Mouse (Mus musculus) neutrophil, adult 83 days (primary cell): Measurements from ENCODE around the gene Crabp2. TPM values are rescaled to one million over a fixed set of nuclear protein-coding genes. Genes with fewer than 3 reads are reported as not detected.

ENCODE experiments used
- total RNA-seq, 2 experiments: library from RNA; stranded (reverse); gene quantifications; one replicate each; pipeline ENCODE4 v1.2.4; 2023

The Crabp2 gene
- total RNA-seq = not detected

DNA sequence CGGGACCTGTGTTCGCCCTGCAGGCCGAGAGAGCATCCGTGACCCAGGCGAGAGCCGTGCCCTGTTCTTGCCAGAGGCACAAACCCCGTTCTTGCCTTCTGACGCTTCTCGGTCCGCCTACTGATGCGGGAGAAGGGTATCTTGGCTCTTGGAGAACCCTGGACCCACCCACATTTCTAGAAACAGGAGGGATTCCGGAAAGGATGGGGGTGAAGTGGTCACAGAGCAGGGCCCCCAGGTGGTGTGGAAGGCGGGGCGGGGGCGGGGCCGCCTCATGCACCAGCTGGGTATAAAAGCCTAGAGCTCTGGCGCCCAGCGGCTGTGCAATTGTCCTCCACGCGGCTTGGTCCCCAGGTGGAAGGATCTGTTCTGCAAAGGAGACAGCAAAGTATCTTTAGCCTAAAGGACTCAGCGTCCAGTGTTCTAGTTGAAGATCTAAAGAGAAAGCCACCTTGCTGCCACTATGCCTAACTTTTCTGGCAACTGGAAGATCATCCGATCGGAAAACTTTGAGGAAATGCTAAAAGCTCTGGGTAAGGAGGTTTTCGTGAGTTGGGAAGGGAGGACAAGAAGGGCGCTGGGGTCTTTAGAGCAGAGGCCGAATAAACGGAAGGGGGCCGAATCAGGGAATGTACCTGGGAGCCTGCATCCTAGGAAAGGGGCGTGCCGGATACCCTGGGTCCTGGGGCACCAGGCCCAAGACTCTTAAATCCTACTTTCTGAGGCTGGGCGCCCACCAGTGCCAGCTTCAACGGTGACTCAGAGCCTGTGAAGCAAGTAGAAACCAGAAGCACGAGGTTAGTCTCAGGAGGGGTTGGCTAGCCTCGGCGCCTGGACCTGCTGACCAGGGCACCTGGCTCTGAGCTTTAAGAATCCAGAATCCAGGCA, at the start of gene Crabp2:
Gene Crabp2, plus strand, starts transcription at position 289 of the 888 bp plus-strand sequence.

DNA sequence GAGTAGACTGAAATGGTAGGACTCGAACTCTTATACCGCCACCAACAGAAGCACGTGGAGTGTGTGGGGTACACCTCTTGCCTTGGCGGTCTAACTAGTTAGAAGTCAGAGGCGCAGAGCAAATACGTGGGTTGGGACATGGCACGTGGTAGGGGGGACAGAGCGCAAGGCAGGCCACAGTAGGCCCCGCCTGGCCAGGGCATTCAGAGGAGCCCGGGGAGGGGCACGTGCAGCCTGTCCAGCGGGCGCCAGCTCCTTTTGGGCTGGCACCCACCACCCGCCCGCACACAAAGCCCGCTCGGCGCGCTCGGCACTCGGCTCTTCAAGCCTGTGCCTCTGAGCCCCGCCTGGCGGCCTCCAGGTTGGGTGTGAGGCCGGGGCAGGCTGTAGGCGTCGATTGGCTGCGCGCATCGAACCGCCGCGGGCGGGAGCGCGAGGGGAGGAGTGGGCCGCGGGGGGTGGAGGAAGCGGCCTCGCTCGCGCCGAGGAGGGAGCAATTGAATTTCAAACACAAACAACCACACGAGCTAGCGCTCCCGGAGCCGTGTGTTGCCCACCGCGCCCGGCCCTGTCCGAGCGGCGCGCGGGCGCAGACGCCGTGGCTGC, 42.5 kb upstream of the Crabp2 start, which contains the start of gene Hdgf:
Gene Hdgf, plus strand, starts transcription at position 442 of the 606 bp plus-strand sequence.

DNA sequence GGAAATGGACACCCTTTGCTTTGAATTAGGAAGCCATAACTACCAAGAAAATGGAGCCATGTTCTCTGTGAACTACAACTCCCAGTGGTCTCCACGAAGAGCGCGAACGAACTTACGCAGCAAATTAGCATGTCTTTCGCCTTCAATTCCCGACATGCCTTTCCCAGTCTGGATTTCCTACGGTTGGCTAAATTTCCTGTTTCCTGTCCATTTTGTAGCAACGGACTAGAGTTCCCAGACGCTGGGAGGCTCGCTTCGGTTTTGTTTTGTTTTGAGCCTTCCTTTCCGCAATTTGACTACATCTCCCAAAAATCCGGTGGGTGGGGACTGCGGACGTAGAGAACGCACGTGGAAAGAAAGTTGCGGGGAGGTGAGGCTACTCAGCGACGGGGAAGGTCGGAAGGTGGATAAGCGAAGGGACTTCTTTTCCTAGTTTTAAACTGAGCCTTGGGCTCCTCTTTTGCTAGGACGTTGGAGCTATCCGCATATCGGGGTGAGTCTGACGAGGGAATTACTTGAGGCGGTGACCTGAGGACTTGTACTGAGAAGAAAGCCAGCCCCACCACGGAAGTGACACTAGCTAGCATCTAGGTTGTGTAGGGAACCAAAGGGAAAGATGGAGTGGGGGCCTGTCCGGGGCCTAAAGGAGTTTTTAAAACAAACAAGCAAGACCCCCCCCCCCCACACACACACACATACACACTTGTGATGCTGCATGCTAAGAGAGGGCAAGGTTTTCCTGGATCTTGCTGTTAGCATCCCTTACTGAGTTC, 28.9 kb upstream of the Crabp2 start, which contains the start of gene Mrpl24:
Gene Mrpl24, plus strand, starts transcription at position 171 of the 773 bp plus-strand sequence.

DNA sequence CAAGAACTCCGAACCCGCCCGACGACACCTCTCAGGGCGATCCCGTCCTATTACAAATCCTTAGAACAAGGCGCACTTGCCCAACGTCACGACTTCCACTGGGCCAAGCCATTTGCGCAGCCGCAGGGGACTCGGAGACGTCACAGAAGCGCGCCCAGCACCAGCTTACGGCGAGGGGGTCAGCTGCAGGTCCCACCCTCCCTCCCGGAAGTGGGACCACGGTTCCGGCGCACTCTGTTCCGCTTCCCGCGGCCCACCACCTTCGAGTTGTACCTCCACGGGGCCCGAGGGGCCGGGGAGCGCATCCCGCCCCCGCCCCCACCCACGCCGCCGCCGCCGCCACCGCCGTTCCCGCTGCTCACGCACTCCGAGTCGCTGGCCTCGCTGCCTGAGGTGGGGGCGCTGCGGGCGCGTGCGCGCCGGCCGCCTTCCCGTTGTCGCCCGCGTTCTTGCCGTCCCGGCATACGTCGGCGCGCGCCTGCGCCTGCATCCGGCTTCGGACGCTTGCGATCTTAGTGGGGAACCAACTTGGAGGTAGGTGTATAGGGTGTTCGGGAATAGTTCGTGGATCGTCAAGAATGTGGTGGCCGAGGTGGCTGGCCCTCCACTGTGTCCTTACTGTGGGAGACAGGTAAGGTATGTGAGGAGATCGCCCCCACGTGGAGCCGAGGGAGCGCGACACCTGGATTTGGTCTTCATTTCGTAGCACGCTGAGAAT, 18.2 kb upstream of the Crabp2 start, which contains the start of the genes Isg20l2 and Rrnad1:
Gene Isg20l2, plus strand, starts transcription at position 237 of the 718 bp plus-strand sequence.
Gene Rrnad1, minus strand, starts transcription at position 640 of the 718 bp plus-strand sequence.

DNA sequence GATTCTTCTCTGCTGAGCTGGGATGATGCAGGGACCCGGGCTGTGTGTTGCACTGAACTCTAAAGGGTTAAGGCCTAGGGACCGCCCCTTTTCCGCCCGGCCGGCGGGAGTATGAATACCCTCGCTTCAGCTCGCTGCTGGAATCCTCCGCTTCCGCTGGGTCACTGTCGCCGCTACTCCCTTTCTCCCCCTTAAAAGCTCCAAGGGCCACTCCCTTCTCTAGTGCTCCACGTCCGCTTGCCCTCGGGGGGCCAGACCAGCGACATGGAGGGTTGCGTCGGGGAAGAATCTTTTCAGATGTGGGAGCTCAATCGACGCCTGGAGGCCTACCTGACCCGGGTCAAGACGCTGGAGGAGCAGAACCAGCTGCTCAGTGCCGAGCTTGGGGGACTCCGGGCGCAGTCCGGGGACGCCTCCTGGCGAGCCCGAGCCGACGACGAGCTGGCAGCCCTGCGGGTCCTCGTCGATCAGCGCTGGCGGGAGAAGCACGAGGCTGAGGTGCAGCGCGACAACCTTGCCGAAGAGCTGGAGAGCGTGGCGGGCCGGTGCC, 22.5 kb downstream of the Crabp2 start, which contains the start of gene Nes:
Gene Nes, plus strand, starts transcription at position 140 of the 550 bp plus-strand sequence.

DNA sequence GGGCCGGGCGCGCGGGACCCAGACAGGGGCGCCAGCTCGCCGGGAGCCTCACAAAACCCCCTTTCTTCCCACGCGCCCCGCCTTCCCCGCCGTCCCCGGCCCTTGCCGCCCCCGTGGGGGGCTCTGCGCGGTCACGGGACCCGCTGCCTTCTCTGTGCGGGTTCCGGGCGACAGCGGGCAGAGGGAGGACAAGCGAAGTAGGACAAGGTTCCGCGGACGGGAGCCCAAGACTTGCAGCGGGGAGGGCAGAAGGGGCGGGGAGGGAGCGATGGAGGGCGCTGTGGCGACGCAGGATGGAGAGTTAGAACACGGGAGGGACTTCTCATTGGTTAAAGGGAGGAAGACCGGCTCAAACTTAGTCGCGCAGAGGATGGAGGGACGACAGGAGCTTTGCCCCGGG, 51.7 kb downstream of the Crabp2 start, which contains the start of gene Bcan:
Gene Bcan, minus strand, starts transcription at position 50 of the 400 bp plus-strand sequence.

Other genes starting within 250 kb of the Crabp2 start
- under 1 TPM; 0.31 to 0.94 TPM for gene Lrrc71, start 200.0 kb upstream of the Crabp2 start, total RNA-seq
- not detected for gene Ntrk1, start 153.5 kb upstream of the Crabp2 start, total RNA-seq
- gene Insrr, start 151.7 kb upstream of the Crabp2 start, total RNA-seq = not detected
- gene Pear1, start 124.4 kb upstream of the Crabp2 start, total RNA-seq = 1 to 10 TPM in 1 of 2 experiments, under 1 TPM in 1; 0.22 to 1.3 TPM
- gene Sh2d2a, start 101.9 kb upstream of the Crabp2 start, total RNA-seq = under 1 TPM; 0.57 to 0.70 TPM
- 10 to 100 TPM; 30.5 to 30.9 TPM for gene Prcc, start 63.1 kb upstream of the Crabp2 start, total RNA-seq
- 100 to 1,000 TPM; 117 to 149 TPM for gene Hdgf, start 42.3 kb upstream of the Crabp2 start, total RNA-seq
- 10 to 100 TPM; 65.4 to 71.5 TPM for gene Mrpl24, start 29.2 kb upstream of the Crabp2 start, total RNA-seq
- 10 to 100 TPM; 23.2 to 24.4 TPM for gene Isg20l2, start 18.4 kb upstream of the Crabp2 start, total RNA-seq
- gene Rrnad1, start 17.9 kb upstream of the Crabp2 start, total RNA-seq = 10 to 100 TPM in 1 of 2 experiments, 1 to 10 TPM in 1; 9.9 to 12.1 TPM
- not detected for gene Nes, start 22.4 kb downstream of the Crabp2 start, total RNA-seq
- gene Bcan, start 51.6 kb downstream of the Crabp2 start, total RNA-seq = not detected
- not detected for gene Hapln2, start 78.9 kb downstream of the Crabp2 start, total RNA-seq
- 1 to 10 TPM; 2.5 to 5.9 TPM for gene Gpatch4, start 94.4 kb downstream of the Crabp2 start, total RNA-seq
- 10 to 100 TPM; 26.4 to 30.3 TPM for gene Naxe, start 109.8 kb downstream of the Crabp2 start, total RNA-seq
- not detected for gene Ttc24, start 129.6 kb downstream of the Crabp2 start, total RNA-seq
- 10 to 100 TPM; 35.3 to 39.7 TPM for gene Iqgap3, start 133.3 kb downstream of the Crabp2 start, total RNA-seq
- 10 to 100 TPM; 55.4 to 69.5 TPM for gene Mef2d, start 193.7 kb downstream of the Crabp2 start, total RNA-seq